Mouse (Mus musculus): ENCODE results near the gene Ap4s1.

The Ap4s1 gene

GRCm38 (mm10) chr12:51703859-51704258, 13.0 kb downstream of the Ap4s1 start:
- no peak for DNase-seq (ENCODE audit: low read depth, low spot score)

GRCm38 (mm10) chr12:51704572-51704971, 13.7 kb downstream of the Ap4s1 start:
- no peak for DNase-seq (ENCODE audit: low read depth, low spot score)

GRCm38 (mm10) chr12:51705778-51706177, 14.9 kb downstream of the Ap4s1 start:
- DNase-seq (ENCODE audit: low read depth, low spot score): no peak

- DNase-seq (ENCODE audit: low read depth, low spot score): no peak
These were observed 15.9 kb downstream of the Ap4s1 start for GRCm38 (mm10) chr12:51706673-51707235.

GRCm38 (mm10) chr12:51708941-51709686, 18.3 kb downstream of the Ap4s1 start:
- peak; percentile 85 for DNase-seq (ENCODE audit: low read depth, low spot score)

GRCm38 (mm10) chr12:51709741-51710140, 18.9 kb downstream of the Ap4s1 start:
- peak; percentile 56 for DNase-seq (ENCODE audit: low read depth, low spot score)

GRCm38 (mm10) chr12:51710154-51710553, 19.3 kb downstream of the Ap4s1 start:
- DNase-seq (ENCODE audit: low read depth, low spot score): no peak

GRCm38 (mm10) chr12:51712685-51713084, 21.9 kb downstream of the Ap4s1 start:
- no peak for DNase-seq (ENCODE audit: low read depth, low spot score)

GRCm38 (mm10) chr12:51718617-51719016, 27.8 kb downstream of the Ap4s1 start:
- no peak for DNase-seq (ENCODE audit: low read depth, low spot score)

- DNase-seq (ENCODE audit: low read depth, low spot score): no peak
These were observed 31.0 kb downstream of the Ap4s1 start for GRCm38 (mm10) chr12:51721836-51722235.

- DNase-seq (ENCODE audit: low read depth, low spot score): peak; percentile 62
These were observed 38.2 kb downstream of the Ap4s1 start for GRCm38 (mm10) chr12:51729058-51729457.

- no peak for DNase-seq (ENCODE audit: low read depth, low spot score)
These were observed 39.0 kb downstream of the Ap4s1 start for GRCm38 (mm10) chr12:51729827-51730226.

GRCm38 (mm10) chr12:51734605-51735211, 43.9 kb downstream of the Ap4s1 start:
- no peak for DNase-seq (ENCODE audit: low read depth, low spot score)

GRCm38 (mm10) chr12:51735840-51736271, 45.0 kb downstream of the Ap4s1 start:
- no peak for DNase-seq (ENCODE audit: low read depth, low spot score)

- no peak for DNase-seq (ENCODE audit: low read depth, low spot score)
These were observed 45.5 kb downstream of the Ap4s1 start for GRCm38 (mm10) chr12:51736381-51736780.

GRCm38 (mm10) chr12:51736807-51737206, 46.0 kb downstream of the Ap4s1 start:
- DNase-seq (ENCODE audit: low read depth, low spot score): no peak

- DNase-seq (ENCODE audit: low read depth, low spot score): no peak
These were observed 50.9 kb downstream of the Ap4s1 start for GRCm38 (mm10) chr12:51741690-51742089.

- no peak for DNase-seq (ENCODE audit: low read depth, low spot score)
These were observed 54.1 kb downstream of the Ap4s1 start for GRCm38 (mm10) chr12:51744957-51745356.

GRCm38 (mm10) chr12:51747348-51747747, 56.5 kb downstream of the Ap4s1 start:
- DNase-seq (ENCODE audit: low read depth, low spot score): no peak

GRCm38 (mm10) chr12:51755938-51756598, 65.2 kb downstream of the Ap4s1 start:
- DNase-seq (ENCODE audit: low read depth, low spot score): no peak

- DNase-seq (ENCODE audit: low read depth, low spot score): no peak
These were observed 65.7 kb downstream of the Ap4s1 start for GRCm38 (mm10) chr12:51756599-51756961.

- DNase-seq (ENCODE audit: low read depth, low spot score): no peak
These were observed 68.5 kb downstream of the Ap4s1 start for GRCm38 (mm10) chr12:51759374-51759773.

All from telencephalon, adult 2 months (tissue).